Mouse (Mus musculus): ENCODE measurements around the gene Slc22a20.

GRCm38 (mm10) chr19:5927532-5927931, 58.4 kb downstream of the Slc22a20 start:
- TF ChIP-seq CTCF (IDR thresholded peaks at IDR 0.05; ENCODE audit: borderline replicate concordance, insufficient read depth, low read depth, low read length) (no peak), POLR2A (IDR thresholded peaks at IDR 0.05; ENCODE audit: borderline replicate concordance, insufficient read depth, low read length) (no peak)
